Mouse (Mus musculus): ENCODE measurements around the gene Rhox10. TPM values are rescaled to one million over a fixed set of nuclear protein-coding genes. Genes with fewer than 3 reads are reported as not detected.

Gene Rhox10
- not detected in 2 replicates for polyA plus RNA-seq (2021; fragmentation: Nextera tagmentation)
- long read RNA-seq, experiment 1 = 0 reads
- long read RNA-seq, experiment 2 = 0 reads

DNA sequence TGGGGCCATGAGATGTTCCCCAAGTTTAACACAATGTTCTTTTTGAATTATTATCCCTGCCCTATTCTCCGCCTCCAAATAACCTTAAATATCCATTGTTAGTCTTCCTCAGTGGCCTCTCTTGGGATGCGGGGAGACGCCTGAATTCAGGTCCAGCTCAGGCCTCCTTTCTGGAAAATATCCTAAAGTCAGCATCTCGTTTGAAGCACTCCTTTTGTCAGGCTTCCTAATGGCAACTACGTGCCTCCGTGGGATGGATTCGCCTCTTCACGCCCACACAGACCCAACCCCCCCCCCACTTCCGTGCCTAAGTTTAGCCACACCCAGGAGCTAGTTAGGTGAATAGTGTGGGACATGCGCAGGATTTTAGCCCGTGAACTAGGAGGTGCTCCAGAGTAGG is at the start of gene Rhox10:
TSS of gene Rhox10 (plus strand) at position 301 of the 400 bp plus-strand sequence.

DNA sequence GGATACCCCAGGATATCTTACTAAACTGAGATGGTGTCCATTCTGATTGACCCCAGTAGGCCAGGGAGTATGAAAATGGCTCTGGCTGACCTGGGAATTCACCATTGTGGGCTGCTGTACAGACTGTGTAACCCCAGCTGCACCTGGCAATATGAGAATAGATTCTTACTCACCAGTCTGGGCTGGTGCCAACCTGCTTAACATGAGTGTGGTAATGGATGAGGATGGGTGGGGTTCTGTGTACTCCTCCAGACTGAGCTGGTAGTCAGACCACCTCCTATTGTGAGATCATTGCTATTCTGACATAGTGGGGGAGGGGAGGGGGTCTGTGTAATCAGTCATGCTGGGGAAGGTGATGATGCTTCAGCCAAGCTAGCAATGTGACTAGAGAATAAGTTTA is 47.7 kb upstream of the Rhox10 start, which contains the start of gene Btg1-ps1:
TSS of gene Btg1-ps1 (minus strand) at position 219 of the 400 bp plus-strand sequence.

DNA sequence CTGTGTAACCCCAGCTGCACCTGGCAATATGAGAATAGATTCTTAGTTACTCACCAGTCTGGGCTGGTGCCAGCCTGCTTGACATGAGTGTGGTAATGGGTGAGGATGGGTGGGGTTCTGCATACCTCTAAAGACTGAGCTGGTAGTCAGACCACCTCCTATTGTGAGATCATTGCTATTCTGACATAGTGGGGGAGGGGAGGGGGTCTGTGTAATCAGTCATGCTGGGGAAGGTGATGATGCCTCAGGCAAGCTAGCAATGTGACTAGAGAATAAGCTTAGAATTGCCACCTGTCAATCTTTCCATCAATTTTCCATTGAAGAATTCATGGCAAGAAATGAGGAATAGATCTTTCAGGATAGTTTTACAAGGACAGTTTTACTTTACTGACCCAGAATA is 23.3 kb upstream of the Rhox10 start, which contains the start of gene Btg1-ps2:
TSS of gene Btg1-ps2 (minus strand) at position 101 of the 400 bp plus-strand sequence.

DNA sequence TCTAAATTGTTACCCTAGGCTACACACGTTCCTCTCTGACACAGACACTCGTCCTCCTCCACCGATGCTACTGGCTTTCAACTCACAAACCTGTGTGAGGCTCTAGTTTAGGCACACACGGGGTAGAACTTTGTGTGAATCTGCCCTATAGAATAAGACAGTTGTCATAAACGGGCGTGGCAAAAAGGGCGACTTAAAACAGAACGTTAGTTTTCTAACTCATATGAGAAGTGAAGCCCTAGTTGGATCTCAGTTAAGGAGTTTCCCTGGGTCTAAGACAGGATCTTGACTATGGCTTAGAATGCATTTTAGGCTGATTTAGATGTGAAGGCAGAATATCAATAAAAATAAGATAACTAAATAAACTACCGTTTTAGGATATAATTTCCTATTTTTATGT is 18.8 kb downstream of the Rhox10 start, which contains the start of gene Rhox11:
TSS of gene Rhox11 (minus strand) at position 101 of the 400 bp plus-strand sequence.

DNA sequence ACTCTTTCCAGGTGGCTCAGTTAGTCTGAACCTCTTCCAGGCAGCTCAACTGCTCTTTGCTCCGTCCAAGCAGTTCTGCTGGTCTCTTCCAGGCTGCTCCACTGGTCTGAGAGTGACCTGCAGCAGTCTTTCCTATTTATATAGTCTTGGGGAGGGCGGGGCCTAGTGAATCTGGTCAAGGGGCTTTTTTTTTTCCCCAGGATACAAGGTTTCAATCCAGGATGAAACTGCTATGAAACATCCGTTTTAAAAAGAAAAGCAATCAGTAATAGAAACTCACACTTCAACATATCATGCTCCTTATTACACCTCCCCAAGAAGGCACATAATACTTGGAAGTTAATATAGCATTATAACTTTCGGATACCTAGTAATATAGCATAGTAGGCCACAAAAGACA is 44.5 kb downstream of the Rhox10 start, which contains the start of gene Rhox12:
TSS of gene Rhox12 (minus strand) at position 101 of the 400 bp plus-strand sequence.

DNA sequence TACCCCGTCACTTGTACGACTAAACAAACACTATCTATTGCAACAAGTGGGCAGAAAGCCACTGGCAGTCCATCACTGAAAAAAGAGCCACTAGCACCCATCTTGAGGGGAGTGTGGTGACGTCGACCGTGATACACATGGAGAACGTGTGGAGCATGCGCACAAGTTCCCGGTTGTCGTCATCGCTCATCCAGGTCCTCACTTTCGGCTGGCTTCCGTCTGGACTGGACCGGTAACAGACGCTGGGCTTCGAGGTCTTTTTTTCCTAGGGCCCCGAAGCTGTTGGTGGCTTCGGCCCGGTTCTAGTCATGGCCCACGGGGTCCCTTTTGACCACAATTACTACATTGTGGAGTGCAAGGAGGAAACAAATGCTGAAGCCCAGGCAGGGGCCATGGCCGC is 54.7 kb downstream of the Rhox10 start, which contains the start of gene Rhox13:
TSS of gene Rhox13 (plus strand) at position 238 of the 400 bp plus-strand sequence.

Other genes starting within 250 kb of the Rhox10 start
- not detected in 2 replicates for gene Rhox6, start 239.6 kb upstream of the Rhox10 start, polyA plus RNA-seq (2021; fragmentation: Nextera tagmentation)
- not detected in 2 replicates for gene Rhox7a, start 234.8 kb upstream of the Rhox10 start, polyA plus RNA-seq (2021; fragmentation: Nextera tagmentation)
- not detected in 2 replicates for gene Rhox8, start 187.5 kb upstream of the Rhox10 start, polyA plus RNA-seq (2021; fragmentation: Nextera tagmentation)
- gene Rhox7b, start 169.2 kb upstream of the Rhox10 start, polyA plus RNA-seq (2021; fragmentation: Nextera tagmentation) = not detected in 2 replicates
- not detected in 2 replicates for gene Rhox9, start 164.7 kb upstream of the Rhox10 start, polyA plus RNA-seq (2021; fragmentation: Nextera tagmentation)
- gene Btg1-ps1, start 47.7 kb upstream of the Rhox10 start, polyA plus RNA-seq (2021; fragmentation: Nextera tagmentation) = not detected in 2 replicates
- gene Btg1-ps2, start 23.4 kb upstream of the Rhox10 start, polyA plus RNA-seq (2021; fragmentation: Nextera tagmentation) = not detected in 2 replicates
- gene Rhox11, start 18.7 kb downstream of the Rhox10 start, polyA plus RNA-seq (2021; fragmentation: Nextera tagmentation) = not detected in 2 replicates
- not detected in 2 replicates for gene Rhox12, start 44.4 kb downstream of the Rhox10 start, polyA plus RNA-seq (2021; fragmentation: Nextera tagmentation)
- gene Rhox13, start 54.7 kb downstream of the Rhox10 start, polyA plus RNA-seq (2021; fragmentation: Nextera tagmentation) = not detected in 2 replicates
- gene Zbtb33, start 123.3 kb downstream of the Rhox10 start, polyA plus RNA-seq (2021; fragmentation: Nextera tagmentation) = 3.4 and 5.8 TPM in 2 replicates
- gene Tmem255a, start 186.0 kb downstream of the Rhox10 start, polyA plus RNA-seq (2021; fragmentation: Nextera tagmentation) = 8.5 and 14.2 TPM in 2 replicates
- gene Atp1b4, start 249.7 kb downstream of the Rhox10 start, polyA plus RNA-seq (2021; fragmentation: Nextera tagmentation) = not detected in 2 replicates

All from left cerebral cortex, adult 6 months (tissue).